Mouse (Mus musculus) left cerebral cortex, adult 8-10 months (tissue): Measurements from ENCODE around the gene Arl13b. TPM values are rescaled to one million over a fixed set of nuclear protein-coding genes. Genes with fewer than 3 reads are reported as not detected.

Experiments
- DNase-seq, 2 experiments: peaks; one replicate each; pipeline ENCODE4 v3.0.0; 2022; ENCODE audit warnings: low spot score in 2 of 2
- total RNA-seq, 4 experiments: library from RNA; stranded (reverse); gene quantifications; 2 replicates each; pipeline ENCODE4 v1.2.4; 2022

Gene Arl13b
- total RNA-seq, 4 experiments from 2014 or later: 9.3 to 12.4 (median 11.1) TPM

GRCm38 (mm10) chr16:62814491-62814890 lies 32.3 kb downstream of the Arl13b start, which contains the start of gene Stx19:
Gene Stx19 (plus strand): TSS chr16:62814676.
- no peak for DNase-seq

GRCm38 (mm10) chr16:62813790-62814189 lies 33.0 kb downstream of the Arl13b start:
- DNase-seq: no peak

- no peak for DNase-seq
These were observed 36.0 kb downstream of the Arl13b start for GRCm38 (mm10) chr16:62810855-62811254.

GRCm38 (mm10) chr16:62807249-62807979 lies 39.4 kb downstream of the Arl13b start:
- DNase-seq: no peak

- no peak for DNase-seq
These were observed 42.2 kb downstream of the Arl13b start for GRCm38 (mm10) chr16:62804621-62805020.

GRCm38 (mm10) chr16:62799839-62800238 lies 47.0 kb downstream of the Arl13b start:
- DNase-seq: no peak

GRCm38 (mm10) chr16:62799426-62799825 lies 47.4 kb downstream of the Arl13b start:
- DNase-seq: no peak

GRCm38 (mm10) chr16:62798808-62799207 lies 48.0 kb downstream of the Arl13b start:
- DNase-seq: no peak

GRCm38 (mm10) chr16:62796608-62797007 lies 50.2 kb downstream of the Arl13b start:
- no peak for DNase-seq

GRCm38 (mm10) chr16:62786621-62787331 lies 60.1 kb downstream of the Arl13b start, which contains the start of gene Nsun3:
Gene Nsun3 (minus strand): TSS chr16:62786818.
- peak; percentile 74 to 96 for DNase-seq

GRCm38 (mm10) chr16:62782229-62782628 lies 64.6 kb downstream of the Arl13b start:
- no peak for DNase-seq

GRCm38 (mm10) chr16:62778282-62778681 lies 68.6 kb downstream of the Arl13b start:
- DNase-seq: no peak

- DNase-seq: peak in 1 of 2 experiments; percentile 18
These were observed 70.8 kb downstream of the Arl13b start for GRCm38 (mm10) chr16:62776034-62776433.

- DNase-seq: no peak
These were observed 73.4 kb downstream of the Arl13b start for GRCm38 (mm10) chr16:62773462-62773861.

GRCm38 (mm10) chr16:62758340-62758739 lies 88.5 kb downstream of the Arl13b start:
- DNase-seq: no peak

- DNase-seq: no peak
These were observed 91.5 kb downstream of the Arl13b start for GRCm38 (mm10) chr16:62755307-62755706.

- DNase-seq: no peak
These were observed 93.2 kb downstream of the Arl13b start for GRCm38 (mm10) chr16:62753597-62753996.

GRCm38 (mm10) chr16:62753079-62753478 lies 93.8 kb downstream of the Arl13b start:
- no peak for DNase-seq

- DNase-seq: no peak
These were observed 101.0 kb downstream of the Arl13b start for GRCm38 (mm10) chr16:62745875-62746274.
